Mouse (Mus musculus): ENCODE results near the gene Usf3.

Gene Usf3

GRCm38 (mm10) chr16:44173155-44173941 is at the start of gene Usf3:
Gene Usf3 (plus strand): TSS chr16:44173246.
- peak; percentile 57 for DNase-seq

- no peak for DNase-seq
Observed at GRCm38 (mm10) chr16:44123786-44124185, 49.3 kb upstream of the Usf3 start.

GRCm38 (mm10) chr16:44124713-44125112 is 48.3 kb upstream of the Usf3 start:
- DNase-seq: no peak

- no peak for DNase-seq
Observed at GRCm38 (mm10) chr16:44125436-44125835, 47.6 kb upstream of the Usf3 start.

GRCm38 (mm10) chr16:44126437-44126836 is 46.6 kb upstream of the Usf3 start:
- DNase-seq: no peak

GRCm38 (mm10) chr16:44132300-44132699 is 40.7 kb upstream of the Usf3 start:
- DNase-seq: no peak

- DNase-seq: no peak
Observed at GRCm38 (mm10) chr16:44133187-44133586, 39.9 kb upstream of the Usf3 start.

GRCm38 (mm10) chr16:44136511-44137021 is 36.5 kb upstream of the Usf3 start:
- peak in 1 of 2 experiments; percentile 38 for DNase-seq

GRCm38 (mm10) chr16:44138377-44138978 is 34.6 kb upstream of the Usf3 start:
- no peak for DNase-seq

- peak; percentile 92 for DNase-seq
Observed at GRCm38 (mm10) chr16:44138979-44139535, 34.0 kb upstream of the Usf3 start.

- peak; percentile 89 to 90 for DNase-seq
Observed at GRCm38 (mm10) chr16:44139536-44140185, 33.4 kb upstream of the Usf3 start, which contains the start of the genes Atp6v1a and Naa50. Gene Atp6v1a (minus strand): TSS chr16:44139705. Gene Naa50 (plus strand): TSS chr16:44139830.

- DNase-seq: peak; percentile 87 to 90
Observed at GRCm38 (mm10) chr16:44140186-44140787, 32.8 kb upstream of the Usf3 start.

- DNase-seq: no peak
Observed at GRCm38 (mm10) chr16:44141483-44141882, 31.6 kb upstream of the Usf3 start.

GRCm38 (mm10) chr16:44149002-44149767 is 23.9 kb upstream of the Usf3 start:
- DNase-seq: no peak

GRCm38 (mm10) chr16:44154497-44155057 is 18.5 kb upstream of the Usf3 start:
- DNase-seq: no peak

- DNase-seq: no peak
Observed at GRCm38 (mm10) chr16:44159325-44159724, 13.7 kb upstream of the Usf3 start.

GRCm38 (mm10) chr16:44163831-44164230 is 9.2 kb upstream of the Usf3 start:
- no peak for DNase-seq

GRCm38 (mm10) chr16:44165182-44165581 is 7.9 kb upstream of the Usf3 start:
- DNase-seq: no peak

- no peak for DNase-seq
Observed at GRCm38 (mm10) chr16:44168990-44169389, 4.1 kb upstream of the Usf3 start.

GRCm38 (mm10) chr16:44172297-44173154 is 520 bp upstream of the Usf3 start:
- peak; percentile 99 to 100 for DNase-seq

All from lung, adult 18-20 months (tissue).